In genomic region chr8:115981426-115981825, GRCm38 (mm10) we compare ENCODE assay signal across 24 mouse cellular contexts.
DNase-seq lines count a peak whose midpoint lies in the region; ATAC-seq lines count a peak whose summit lies in the region.
"Had no signal": no experiment of that assay in that cellular context is flagged by ENCODE, and none has a peak within 500 bp of the region (broad histone marks: within the 10 kb centered on the region; RNA-seq: fewer than 3 reads in every experiment).

No protein-coding gene starts in this region.

- no peak overlapping the region for H3K9ac ChIP-seq in midbrain, embryonic 11.5 days (ENCODE audit: low read length)
- H3K9ac ChIP-seq in kidney, embryonic 16.5 days (replicated peaks; ENCODE audit: low read length): no peak overlapping the region
- H3K9ac ChIP-seq: forebrain, embryonic 12.5 days; forebrain, postnatal 0 days; intestine, embryonic 15.5 days; liver, embryonic 15.5 days; lung, embryonic 15.5 days; midbrain, embryonic 12.5 days; neural tube, embryonic 13.5 days had no signal

- DNase-seq in midbrain, embryonic 11.5 days (ENCODE audit: low spot score, missing footprints): peak; percentile 51
- DNase-seq in midbrain, embryonic 10.5 days (ENCODE audit: low spot score): no peak
- peak; percentile 61 to 66 for DNase-seq in kidney, postnatal 36 days
- no peak for DNase-seq in limb, embryonic 10.5 days (ENCODE audit: low spot score)
- no peak for DNase-seq in heart, postnatal 36 days
- no peak for DNase-seq in right cerebral cortex, adult 18-20 months
- DNase-seq: adrenal gland, postnatal 25 days; cerebellum, adult 11-12 months; cerebellum, adult 9-11 months; forebrain, postnatal 0 days; gastrocnemius, postnatal 10 days; heart, postnatal 14 days; layer of hippocampus, postnatal 36 days; liver; thymus, postnatal 4 days had no signal

- no peaks in the 10 kb centered on the region for H3K9me3 ChIP-seq in midbrain, embryonic 11.5 days (ENCODE audit: control insufficient read depth, low read length)
- H3K9me3 ChIP-seq in midbrain, embryonic 10.5 days (replicated peaks): no peaks in the 10 kb centered on the region
- H3K9me3 ChIP-seq in kidney, embryonic 16.5 days (ENCODE audit: low read length): no peaks in the 10 kb centered on the region
- no peaks in the 10 kb centered on the region for H3K9me3 ChIP-seq in limb, embryonic 10.5 days (replicated peaks)
- H3K9me3 ChIP-seq: forebrain, embryonic 12.5 days; intestine, embryonic 15.5 days; liver, embryonic 15.5 days; lung, embryonic 15.5 days; midbrain, embryonic 12.5 days; neural tube, embryonic 13.5 days had no signal

- no peak for ATAC-seq in midbrain, embryonic 11.5 days (ENCODE audit: low FRiP score)
- no peak for ATAC-seq in kidney, embryonic 16.5 days (ENCODE audit: low FRiP score, low TSS enrichment)
- ATAC-seq: CD4-positive, CD25-positive, alpha-beta regulatory T cell, adult 4 months; forebrain, postnatal 0 days; hindbrain, embryonic 16.5 days; intestine, embryonic 15.5 days had no signal

- no peak overlapping the region for H3K4me2 ChIP-seq in midbrain, embryonic 11.5 days
- H3K4me2 ChIP-seq in kidney, embryonic 16.5 days (replicated peaks; ENCODE audit: low read depth, low read length): no peak overlapping the region
- H3K4me2 ChIP-seq: forebrain, embryonic 12.5 days; intestine, embryonic 15.5 days; liver, embryonic 15.5 days; lung, embryonic 15.5 days; midbrain, embryonic 12.5 days; neural tube, embryonic 13.5 days had no signal

- H3K36me3 ChIP-seq in midbrain, embryonic 11.5 days (ENCODE audit: control insufficient read depth, insufficient read depth, low read length): no peaks in the 10 kb centered on the region
- no peaks in the 10 kb centered on the region for H3K36me3 ChIP-seq in midbrain, embryonic 10.5 days
- H3K36me3 ChIP-seq in kidney, embryonic 16.5 days (ENCODE audit: insufficient read depth, low read length): no peaks in the 10 kb centered on the region
- H3K36me3 ChIP-seq in limb, embryonic 10.5 days: no peaks in the 10 kb centered on the region
- H3K36me3 ChIP-seq: forebrain, embryonic 12.5 days; intestine, embryonic 15.5 days; liver, embryonic 15.5 days; lung, embryonic 15.5 days; midbrain, embryonic 12.5 days; neural tube, embryonic 13.5 days had no signal

- H3K27ac ChIP-seq in midbrain, embryonic 11.5 days (ENCODE audit: low read depth, low read length): no peak overlapping the region
- no peak overlapping the region for H3K27ac ChIP-seq in midbrain, embryonic 10.5 days (replicated peaks)
- H3K27ac ChIP-seq in kidney, embryonic 16.5 days (ENCODE audit: low read length): peak overlapping the region; percentile 37; the same call in 1 of the 2 replicates
- H3K27ac ChIP-seq in limb, embryonic 10.5 days: no peak overlapping the region
- H3K27ac ChIP-seq: forebrain, embryonic 12.5 days; intestine, embryonic 15.5 days; liver, embryonic 15.5 days; lung, embryonic 15.5 days; midbrain, embryonic 12.5 days; neural tube, embryonic 13.5 days had no signal

- H3K4me1 ChIP-seq in midbrain, embryonic 11.5 days (ENCODE audit: control insufficient read depth, insufficient read depth, low read length): no peaks in the 10 kb centered on the region
- H3K4me1 ChIP-seq in midbrain, embryonic 10.5 days: no peaks in the 10 kb centered on the region
- no peaks in the 10 kb centered on the region for H3K4me1 ChIP-seq in kidney, embryonic 16.5 days (ENCODE audit: insufficient read depth, low read length)
- H3K4me1 ChIP-seq in limb, embryonic 10.5 days: no peaks in the 10 kb centered on the region
- H3K4me1 ChIP-seq: forebrain, embryonic 12.5 days; intestine, embryonic 15.5 days; liver, embryonic 15.5 days; midbrain, embryonic 12.5 days; neural tube, embryonic 13.5 days had no signal

- intact Hi-C loops in heart, postnatal 36 days (cut with DNase I): no loop called here

- no peaks in the 10 kb centered on the region for H3K27me3 ChIP-seq in midbrain, embryonic 11.5 days (ENCODE audit: control insufficient read depth, insufficient read depth, low read length)
- no peaks in the 10 kb centered on the region for H3K27me3 ChIP-seq in midbrain, embryonic 10.5 days (ENCODE audit: low read depth, poor library complexity, severe bottlenecking)
- H3K27me3 ChIP-seq in kidney, embryonic 16.5 days (ENCODE audit: insufficient read depth, low read length): no peaks in the 10 kb centered on the region
- no peaks in the 10 kb centered on the region for H3K27me3 ChIP-seq in limb, embryonic 10.5 days (ENCODE audit: low read depth, poor library complexity, severe bottlenecking)
- H3K27me3 ChIP-seq: forebrain, embryonic 12.5 days; intestine, embryonic 15.5 days; liver, embryonic 15.5 days; lung, embryonic 15.5 days; midbrain, embryonic 12.5 days; neural tube, embryonic 13.5 days had no signal

- no peak overlapping the region for H3K4me3 ChIP-seq in midbrain, embryonic 11.5 days (ENCODE audit: low read depth, low read length)
- H3K4me3 ChIP-seq in midbrain, embryonic 10.5 days: no peak overlapping the region
- no peak overlapping the region for H3K4me3 ChIP-seq in kidney, embryonic 16.5 days (ENCODE audit: low read length)
- H3K4me3 ChIP-seq in limb, embryonic 10.5 days: no peak overlapping the region
- H3K4me3 ChIP-seq: forebrain, embryonic 12.5 days; intestine, embryonic 15.5 days; liver, embryonic 15.5 days; lung, embryonic 15.5 days; midbrain, embryonic 12.5 days; neural tube, embryonic 13.5 days had no signal

- WGBS in midbrain, embryonic 11.5 days: 86% methylated on average over 7 of the region's 7 CpGs
- WGBS in midbrain, embryonic 10.5 days: 84% methylated on average over 7 of the region's 7 CpGs
- WGBS in kidney, embryonic 16.5 days: 81% methylated on average over 7 of the region's 7 CpGs
- 88% methylated on average over 7 of the region's 7 CpGs for WGBS in limb, embryonic 10.5 days

Comparison
In these comparisons a context has a peak if more than half of its experiments do, and no peak if none do; other contexts are left out.
1. DNase-seq: peak in midbrain, embryonic 11.5 days (single experiment) and kidney, postnatal 36 days (2 of 2); none in midbrain, embryonic 10.5 days (single experiment), limb, embryonic 10.5 days (single experiment), heart, postnatal 36 days (0 of 2) and right cerebral cortex, adult 18-20 months (single experiment).